Mouse (Mus musculus) CD8-positive naive resting alpha-beta T cell, adult 2 months (primary cell): Measurements from ENCODE around the gene Emp3.
A peak's percentile ranks its signal among the peaks of the same experiment; 100 is the strongest.
"Not testable (repeated sequence)": the region's sequence is repeated elsewhere in the genome, so short reads cannot be mapped to it uniquely, and the experiment has no call there.

Source experiments
- DNase-seq, 2 experiments: peaks; one replicate each; pipeline ENCODE4 v3.0.0; 2022; ENCODE audit warnings: low read depth in 2 of 2, low spot score in 2 of 2

Gene Emp3

DNA sequence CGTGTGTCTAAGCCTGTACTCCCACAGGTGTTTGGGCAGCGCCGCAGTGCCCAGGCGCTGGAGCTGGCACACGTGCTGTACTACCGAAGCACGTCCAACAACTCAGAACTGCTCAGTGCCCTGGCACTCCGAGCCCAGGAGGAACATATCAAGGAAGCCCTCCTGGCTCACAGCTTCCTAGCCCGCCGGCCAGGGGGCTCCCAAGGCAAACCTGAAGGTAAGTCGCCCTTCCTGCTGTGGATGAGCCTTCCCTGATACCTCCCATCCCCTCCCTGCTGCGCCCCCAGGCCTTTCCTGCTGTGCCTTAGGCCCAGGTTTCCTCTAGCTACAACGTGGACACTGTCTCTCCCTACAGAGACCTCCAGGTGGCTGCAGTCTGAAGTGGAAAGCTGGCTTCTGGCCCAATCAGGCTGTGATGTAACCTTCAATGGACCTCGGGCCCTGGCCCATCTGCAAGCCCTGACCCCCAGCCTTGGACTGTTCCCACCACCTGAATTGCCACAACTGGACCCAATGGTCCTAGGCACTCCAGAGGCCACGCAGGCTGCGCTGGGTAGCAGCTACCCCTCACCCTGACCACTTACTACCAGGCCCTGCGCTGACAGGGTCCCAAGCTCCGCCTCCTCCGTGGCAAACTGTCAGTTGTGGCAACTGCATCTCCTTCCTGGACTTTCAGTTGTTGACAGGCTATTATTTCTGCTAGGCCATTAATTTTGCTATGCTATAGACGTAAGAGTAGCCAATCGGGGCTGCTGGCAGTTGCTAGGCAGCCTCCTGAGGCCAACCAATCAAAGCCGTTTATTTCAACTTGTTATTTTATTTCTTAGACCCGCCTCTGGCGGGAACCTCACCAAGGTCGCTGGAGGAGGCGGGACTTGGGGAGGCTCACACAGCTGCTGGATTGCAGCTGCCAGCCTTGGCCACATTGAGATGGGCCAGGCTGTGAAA, 4.9 kb downstream of the Emp3 start:
- peak; percentile 50 to 63 for DNase-seq

GRCm38 (mm10) chr7:45915011-45915410, 6.2 kb downstream of the Emp3 start:
- DNase-seq = no peak

- no peak for DNase-seq
Observed at GRCm38 (mm10) chr7:45914067-45914466, 7.1 kb downstream of the Emp3 start.

- DNase-seq = no peak
Observed at GRCm38 (mm10) chr7:45909145-45909544, 12.1 kb downstream of the Emp3 start.

- no peak for DNase-seq
Observed at GRCm38 (mm10) chr7:45908384-45908783, 12.8 kb downstream of the Emp3 start.

DNA sequence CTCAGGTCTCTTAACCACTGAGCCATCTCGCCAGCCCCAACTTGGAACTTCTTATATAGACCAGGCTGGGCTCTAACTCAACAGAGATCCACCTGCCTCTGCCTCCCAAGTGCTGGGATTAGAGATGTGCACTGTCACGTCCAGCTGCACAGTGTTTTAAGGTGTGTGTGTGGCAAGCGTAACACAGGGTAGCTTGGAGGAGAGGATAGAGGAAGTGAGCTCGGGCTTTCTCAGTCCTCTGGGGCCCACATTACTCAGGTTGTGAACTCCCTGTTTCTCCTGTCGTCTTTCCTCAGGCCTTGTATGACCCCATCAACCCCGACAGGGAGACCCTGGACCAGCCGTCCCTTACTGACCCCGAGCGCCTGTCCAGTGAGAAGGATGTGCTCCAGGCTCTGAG, 14.6 kb downstream of the Emp3 start:
- DNase-seq = no peak

DNA sequence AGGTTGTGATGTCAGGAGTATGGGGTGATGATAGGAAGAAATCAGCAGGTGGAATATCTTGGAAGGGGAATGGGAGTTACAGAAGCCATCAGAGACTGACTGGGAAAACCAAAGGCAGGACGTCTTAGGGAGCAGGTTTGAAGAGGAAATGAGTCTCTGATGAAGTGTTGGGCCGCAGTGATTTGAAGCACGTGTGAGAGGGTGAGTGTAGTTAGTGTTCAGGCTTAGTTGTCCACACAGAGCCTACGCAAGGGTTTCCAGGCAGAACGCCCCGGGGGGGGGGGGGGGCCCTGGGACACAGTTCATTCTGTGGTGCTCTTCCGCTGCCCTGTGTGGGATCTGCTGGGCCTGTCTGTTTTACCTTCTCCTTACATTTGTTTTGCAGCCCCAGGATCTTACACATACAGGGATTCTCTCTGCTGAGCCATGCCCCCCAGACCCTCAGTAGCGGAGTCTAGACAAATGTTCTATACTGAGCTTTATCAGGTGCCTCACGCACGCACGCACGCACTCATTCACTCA, 18.7 kb downstream of the Emp3 start:
- no peak for DNase-seq

GRCm38 (mm10) chr7:45901562-45901961, 19.6 kb downstream of the Emp3 start:
- no peak for DNase-seq

GRCm38 (mm10) chr7:45898125-45898524, 23.1 kb downstream of the Emp3 start:
- DNase-seq = peak; percentile 35 to 60

DNA sequence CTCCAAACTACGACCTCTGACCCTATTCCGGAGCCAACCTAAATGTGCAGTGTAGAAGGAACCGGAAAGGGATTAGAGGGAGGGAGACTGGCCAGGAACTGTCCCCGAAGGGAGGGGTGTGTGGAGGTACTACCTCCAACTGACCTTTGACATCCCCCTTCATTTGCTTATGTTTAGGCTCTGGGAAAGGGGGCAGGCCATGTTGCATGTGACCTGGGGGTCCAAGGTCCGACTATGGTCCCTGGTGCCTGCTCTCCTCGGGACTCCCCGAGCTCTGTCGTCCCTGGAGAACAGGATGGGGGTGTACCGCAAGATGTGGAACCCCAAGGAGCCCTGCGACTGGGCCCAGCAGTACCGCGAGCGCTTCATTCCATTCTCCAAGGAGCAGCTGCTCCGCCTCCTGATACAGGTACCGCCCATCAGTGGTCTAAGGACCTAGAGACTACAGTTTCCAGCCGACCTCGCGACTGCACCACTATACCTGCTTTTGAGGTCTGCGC, 23.9 kb downstream of the Emp3 start:
- peak; percentile 14 to 30 for DNase-seq

DNA sequence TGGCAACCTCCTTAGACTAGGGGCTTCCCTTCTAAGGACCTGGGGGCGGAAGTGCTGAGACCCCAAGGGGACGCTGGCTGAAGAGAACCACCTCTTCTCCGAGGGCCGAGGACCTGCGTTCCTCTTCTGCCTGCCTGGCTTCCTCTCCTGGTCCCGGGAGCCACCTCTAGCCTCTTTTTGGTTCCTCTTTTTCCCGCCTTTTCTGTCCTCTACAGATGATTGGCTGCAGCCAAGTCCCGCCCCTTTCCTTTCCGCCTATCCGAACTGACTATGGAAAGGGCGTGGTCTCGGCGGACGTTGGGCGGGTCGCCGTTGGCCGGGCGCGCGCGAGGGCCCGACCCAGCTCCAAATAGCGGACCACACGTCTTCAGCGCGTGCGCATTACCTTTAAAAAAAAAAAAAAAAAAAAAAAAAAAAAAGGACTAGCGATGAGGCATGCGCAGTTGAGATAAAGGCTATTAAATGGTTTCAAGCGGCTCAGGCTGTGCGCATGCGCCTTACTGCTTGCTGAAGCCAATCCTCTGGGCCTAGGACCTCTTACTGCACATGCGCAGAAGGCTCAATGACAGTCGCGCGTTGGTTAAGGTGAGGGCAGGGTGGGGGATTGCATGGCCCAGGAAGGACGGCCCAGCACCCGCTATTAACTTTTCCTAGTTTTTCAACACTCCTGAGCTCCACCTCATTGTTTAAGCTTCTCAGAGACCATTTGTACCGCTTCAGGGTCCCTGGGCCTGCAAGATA, 24.5 kb downstream of the Emp3 start, which contains the start of the genes Syngr4 and Tmem143:
Gene Syngr4 (minus strand): TSS at position 198 of the 741 bp plus-strand sequence.
Gene Tmem143 (plus strand): TSS at position 425 of the 741 bp plus-strand sequence.
- peak; percentile 90 to 93 for DNase-seq

- DNase-seq = no peak
Observed at GRCm38 (mm10) chr7:45895931-45896516, 25.2 kb downstream of the Emp3 start.

DNA sequence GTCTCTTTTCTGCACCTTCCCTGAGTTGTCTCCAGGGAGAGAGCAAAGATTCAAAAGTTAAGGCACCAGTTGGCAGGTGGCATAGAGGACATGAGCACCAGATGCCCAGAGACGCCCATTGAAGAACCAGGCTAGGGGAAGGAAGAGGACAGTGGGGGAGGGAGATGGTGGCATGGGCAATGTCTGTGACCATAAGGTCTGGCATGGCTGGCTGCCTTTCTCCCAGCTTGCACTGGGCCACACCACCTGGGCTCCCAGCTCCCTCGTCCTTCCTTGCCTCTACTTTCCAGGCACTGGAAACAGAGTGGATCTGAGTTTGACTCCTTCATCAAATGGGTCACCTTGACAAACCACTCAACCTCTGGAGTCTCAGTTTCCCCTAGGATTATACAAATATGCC, 28.6 kb downstream of the Emp3 start:
- no peak for DNase-seq

DNA sequence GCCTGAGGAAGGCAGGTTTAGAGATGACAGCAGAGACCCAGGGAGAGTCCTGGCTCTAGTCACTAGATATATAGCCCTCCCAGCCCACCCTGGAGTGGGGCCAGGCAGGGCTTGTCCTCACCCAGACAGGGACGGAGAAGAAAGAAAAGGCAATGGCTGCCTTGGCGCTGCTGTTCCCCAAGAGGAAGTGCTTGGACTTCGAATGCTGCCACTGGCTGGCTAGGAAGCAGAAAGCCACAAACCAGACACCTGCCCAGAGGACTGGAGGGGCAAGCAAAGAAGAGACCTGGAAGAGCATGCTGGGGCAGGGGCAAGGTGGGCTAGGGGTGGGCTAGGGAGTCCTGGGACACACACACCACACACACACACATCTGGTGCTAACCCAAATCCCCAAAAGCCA, 34.0 kb downstream of the Emp3 start:
- no peak for DNase-seq

DNA sequence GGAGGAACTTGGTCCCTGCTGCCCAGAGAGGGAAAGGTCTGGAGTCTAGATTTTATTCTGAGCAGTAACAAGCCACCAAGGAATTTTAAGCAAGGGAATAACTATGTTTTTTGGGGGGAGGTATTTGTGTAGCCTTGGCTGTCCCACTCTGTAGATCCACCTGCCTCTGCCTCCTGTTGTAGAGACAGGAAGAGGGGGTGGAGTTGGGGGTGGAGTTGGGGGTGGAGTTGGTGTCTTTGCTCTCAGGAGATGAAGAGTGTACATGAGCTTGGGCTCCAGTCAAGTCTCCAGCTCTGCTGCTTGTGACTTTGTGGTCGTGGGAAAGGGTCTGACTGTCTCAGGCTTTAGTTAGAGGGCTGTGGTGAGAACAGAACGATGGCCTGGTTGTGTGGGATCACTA, 40.2 kb downstream of the Emp3 start:
- no peak for DNase-seq

- no peak for DNase-seq
Observed at GRCm38 (mm10) chr7:45880531-45880930, 40.7 kb downstream of the Emp3 start.

GRCm38 (mm10) chr7:45878278-45878677, 42.9 kb downstream of the Emp3 start, which contains the start of gene Grin2d:
Gene Grin2d, minus strand, starts transcription at chr7:45878378.
- not testable (repeated sequence) for DNase-seq

GRCm38 (mm10) chr7:45876895-45877294, 44.3 kb downstream of the Emp3 start:
- DNase-seq = no peak

- DNase-seq = peak in 1 of 2 experiments; percentile 32
Observed at GRCm38 (mm10) chr7:45873061-45873947, 47.9 kb downstream of the Emp3 start.

DNA sequence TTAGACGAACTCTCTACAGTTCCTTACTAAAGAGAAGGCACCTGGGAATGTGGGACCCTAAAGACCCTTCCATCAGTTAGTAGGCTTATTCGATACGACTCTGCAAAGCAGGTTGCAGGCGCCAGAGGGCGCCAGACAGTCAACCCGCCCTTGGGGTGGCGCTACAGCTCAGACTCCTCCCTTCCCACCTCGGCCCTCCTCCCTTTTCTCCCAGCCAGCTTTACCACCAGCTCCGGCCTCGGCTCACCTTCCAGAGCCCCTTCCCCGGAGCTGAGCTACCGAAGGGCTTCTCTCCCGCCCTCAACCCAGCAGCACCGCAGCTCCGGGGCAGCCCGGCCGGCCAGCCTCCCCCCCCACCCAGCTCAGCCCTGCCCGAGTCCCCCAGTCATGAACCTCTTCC, 48.6 kb downstream of the Emp3 start, which contains the start of gene Kdelr1:
Gene Kdelr1 (plus strand): TSS at position 149 of the 400 bp plus-strand sequence.
- peak; percentile 82 to 87 for DNase-seq
